Mouse (Mus musculus): ENCODE results near the gene Folr1.

The Folr1 gene

GRCm38 (mm10) chr7:101833352-101833751, 37.2 kb downstream of the Folr1 start:
- DNase-seq (ENCODE audit: low spot score in 2 of 2) = no peak

GRCm38 (mm10) chr7:101832372-101832771, 38.2 kb downstream of the Folr1 start:
- DNase-seq (ENCODE audit: low spot score in 2 of 2) = no peak

GRCm38 (mm10) chr7:101831437-101831836, 39.2 kb downstream of the Folr1 start:
- DNase-seq (ENCODE audit: low spot score in 2 of 2) = no peak

GRCm38 (mm10) chr7:101830373-101830772, 40.2 kb downstream of the Folr1 start:
- no peak for DNase-seq (ENCODE audit: low spot score in 2 of 2)

- no peak for DNase-seq (ENCODE audit: low spot score in 2 of 2)
Measured at GRCm38 (mm10) chr7:101823758-101824630, 46.6 kb downstream of the Folr1 start.

- no peak for DNase-seq (ENCODE audit: low spot score in 2 of 2)
Measured at GRCm38 (mm10) chr7:101822836-101823757, 47.5 kb downstream of the Folr1 start.

- DNase-seq (ENCODE audit: low spot score in 2 of 2) = peak; percentile 54 to 61
Measured at GRCm38 (mm10) chr7:101821571-101822501, 48.8 kb downstream of the Folr1 start.

GRCm38 (mm10) chr7:101820295-101821030, 50.1 kb downstream of the Folr1 start:
- no peak for DNase-seq (ENCODE audit: low spot score in 2 of 2)

- no peak for DNase-seq (ENCODE audit: low spot score in 2 of 2)
Measured at GRCm38 (mm10) chr7:101817861-101818401, 52.7 kb downstream of the Folr1 start, which contains the start of gene Phox2a. TSS of gene Phox2a (plus strand) at chr7:101818313.

Measured in urinary bladder, adult 18-20 months (tissue).